Mouse (Mus musculus): ENCODE results near the gene Ppig.

DNA sequence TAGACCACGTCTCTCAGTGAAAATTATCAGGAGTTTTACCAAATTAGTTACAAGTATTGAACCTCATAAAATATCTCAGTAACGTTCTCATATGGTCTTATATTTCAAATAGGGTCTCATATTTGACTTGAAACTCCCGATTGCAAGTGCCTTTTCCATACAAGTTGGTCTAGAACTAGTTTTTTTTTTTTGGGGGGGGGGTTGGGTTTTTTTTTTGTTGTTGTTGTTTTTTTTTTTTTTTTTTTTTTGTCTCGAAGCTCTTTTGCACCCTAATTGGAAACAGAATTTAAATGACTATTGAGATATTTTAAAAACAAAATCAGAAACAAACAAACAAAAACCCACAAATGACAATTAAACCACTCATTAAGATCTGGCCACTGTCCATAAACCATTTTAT is 68.4 kb downstream of the Ppig start:
- no peak for TF ChIP-seq POLR2A (IDR thresholded peaks at IDR 0.05; ENCODE audit: low read depth, low read length)
- TF ChIP-seq CTCF (IDR thresholded peaks at IDR 0.05; ENCODE audit: extremely low read depth, insufficient read depth, insufficient read length, insufficient replicate concordance) = no peak
